Mouse (Mus musculus): ENCODE measurements around the gene Adcy10. TPM values are rescaled to one million over a fixed set of nuclear protein-coding genes. Genes with fewer than 3 reads are reported as not detected.

The Adcy10 gene
- total RNA-seq, 4 experiments from 2014 or later: 0.27 to 0.68 (median 0.41) TPM

DNA sequence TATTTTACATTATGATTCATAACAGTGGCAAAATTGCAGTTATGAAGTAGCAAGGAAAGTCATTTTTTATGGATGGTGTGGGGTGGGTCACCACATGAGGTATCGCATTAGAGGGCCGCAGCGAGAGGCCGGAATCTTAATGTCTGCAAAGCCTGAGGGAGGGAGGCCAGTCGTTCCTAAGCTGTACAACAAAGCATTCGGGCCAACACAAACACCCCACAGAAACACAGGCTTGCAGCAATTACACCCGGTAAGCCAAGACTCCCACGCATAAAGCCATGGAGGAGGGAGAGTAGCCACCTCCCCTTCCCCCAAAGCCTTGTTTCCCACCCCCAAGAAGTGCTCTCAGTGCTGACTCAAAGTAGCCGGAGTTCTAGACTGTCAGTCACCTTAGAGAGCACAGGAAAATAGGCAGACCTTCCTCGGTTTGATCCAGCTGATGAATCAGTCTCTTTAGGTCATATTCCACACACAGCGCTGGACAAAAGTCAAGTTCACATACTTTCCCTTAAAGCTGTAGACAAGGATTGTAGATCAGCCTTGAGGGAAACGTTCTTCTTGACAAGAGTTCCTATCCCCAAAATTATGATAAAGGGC is 51.2 kb downstream of the Adcy10 start:
- DNase-seq (ENCODE audit: low spot score in 2 of 2): no peak

DNA sequence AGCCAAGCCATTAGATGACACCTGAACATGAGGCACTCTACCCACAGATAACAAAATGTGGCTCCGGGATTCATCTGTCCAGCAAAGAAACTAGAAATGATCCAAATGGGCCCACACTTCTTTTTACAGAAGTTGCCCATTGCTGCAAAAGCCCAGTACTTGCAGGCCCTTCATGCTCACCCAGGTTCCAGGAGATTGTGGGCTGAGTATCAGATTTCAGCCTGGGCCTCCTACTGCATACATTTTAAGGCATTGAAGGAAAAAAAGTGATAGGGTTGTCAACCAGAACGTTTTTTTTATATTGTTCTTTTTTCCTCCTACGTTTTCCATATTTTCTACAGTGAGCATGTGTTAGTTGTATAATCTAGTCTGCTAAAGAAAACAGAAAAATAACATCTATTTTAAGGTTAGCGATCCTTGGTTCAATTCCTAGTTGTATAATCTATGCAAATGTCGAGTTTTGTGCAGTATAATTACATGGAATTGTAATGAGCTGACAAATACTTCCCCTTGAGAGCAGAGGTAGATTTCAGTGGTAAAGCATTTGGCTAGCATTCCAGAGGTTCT is 52.3 kb downstream of the Adcy10 start:
- peak in 1 of 2 experiments; percentile 55 for DNase-seq (ENCODE audit: low spot score in 2 of 2)

DNA sequence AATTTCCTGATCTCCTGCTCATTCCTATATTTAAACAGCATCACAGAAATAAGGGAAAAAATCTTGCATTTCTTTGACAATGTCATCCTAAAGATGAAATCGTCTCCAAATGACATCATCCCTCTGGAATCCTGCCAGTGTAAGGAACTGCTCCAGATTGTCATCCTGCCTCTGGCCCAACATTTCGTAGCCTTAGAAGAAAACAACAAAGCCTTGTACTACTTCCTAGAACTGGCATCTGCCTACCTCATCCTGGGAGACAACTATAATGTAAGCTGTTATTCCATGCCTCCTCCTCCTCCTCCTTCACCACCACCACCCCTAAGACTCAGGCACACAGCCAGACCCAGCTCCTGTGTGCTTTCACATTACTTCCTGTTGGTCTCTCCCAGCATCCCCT is 71.7 kb downstream of the Adcy10 start:
- DNase-seq (ENCODE audit: low spot score in 2 of 2): peak in 1 of 2 experiments; percentile 53

DNA sequence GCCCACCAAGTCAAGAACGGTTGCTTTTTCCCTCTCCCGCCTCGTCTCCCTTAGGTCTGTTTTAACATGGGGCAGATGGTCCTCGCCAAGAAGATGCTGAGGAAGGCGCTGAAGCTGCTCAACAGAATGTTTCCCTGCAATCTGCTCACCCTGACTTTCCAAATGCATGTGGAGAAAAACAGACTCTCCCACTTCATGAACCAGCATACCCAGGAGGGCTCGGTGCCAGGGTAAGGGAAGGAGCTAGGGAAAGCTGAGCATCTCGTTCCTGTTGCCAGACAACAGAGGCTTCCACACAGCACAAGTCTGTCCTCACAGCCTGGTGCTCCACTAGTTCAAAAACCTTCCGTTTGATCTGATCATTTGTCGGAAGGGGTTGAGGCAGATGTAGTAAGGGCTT is 74.1 kb downstream of the Adcy10 start:
- DNase-seq (ENCODE audit: low spot score in 2 of 2): peak; percentile 22 to 88

DNA sequence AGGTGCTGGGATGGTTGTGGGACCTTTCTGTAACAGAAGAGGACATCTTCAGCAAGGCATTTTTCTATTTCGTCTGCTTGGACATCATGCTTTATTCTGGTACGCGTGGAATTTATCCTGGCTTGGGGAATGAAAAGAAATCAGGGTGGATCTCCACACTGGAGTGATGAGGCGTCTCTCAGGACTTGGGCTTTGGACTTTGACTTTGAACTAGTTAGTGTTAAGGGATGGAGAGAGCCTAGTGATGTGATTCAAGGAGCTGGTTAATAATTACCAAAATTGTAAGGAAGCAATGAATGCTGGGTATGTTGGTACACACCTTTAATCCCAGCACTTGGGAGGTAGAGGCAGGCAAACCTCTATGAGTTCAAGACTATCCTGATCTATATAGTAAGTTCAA is 80.3 kb downstream of the Adcy10 start:
- no peak for DNase-seq (ENCODE audit: low spot score in 2 of 2)

DNA sequence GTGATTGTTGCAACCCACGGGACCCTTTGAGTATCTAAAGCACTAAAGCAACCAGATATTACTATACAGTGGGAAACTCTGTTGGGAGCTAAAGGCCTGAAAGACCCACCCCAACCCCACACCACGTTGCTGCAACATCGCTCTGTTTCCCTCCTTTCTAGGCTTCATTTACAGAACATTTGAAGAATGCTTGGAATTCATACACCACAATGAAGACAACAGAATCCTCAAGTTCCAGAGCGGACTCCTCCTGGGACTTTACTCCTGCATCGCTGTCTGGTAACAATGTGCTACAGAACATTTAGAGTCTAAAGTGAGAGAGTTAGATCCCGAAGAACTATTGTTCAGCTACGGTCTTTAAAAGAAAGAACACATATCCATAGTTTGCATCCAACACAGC is 82.5 kb downstream of the Adcy10 start:
- DNase-seq (ENCODE audit: low spot score in 2 of 2): no peak

DNA sequence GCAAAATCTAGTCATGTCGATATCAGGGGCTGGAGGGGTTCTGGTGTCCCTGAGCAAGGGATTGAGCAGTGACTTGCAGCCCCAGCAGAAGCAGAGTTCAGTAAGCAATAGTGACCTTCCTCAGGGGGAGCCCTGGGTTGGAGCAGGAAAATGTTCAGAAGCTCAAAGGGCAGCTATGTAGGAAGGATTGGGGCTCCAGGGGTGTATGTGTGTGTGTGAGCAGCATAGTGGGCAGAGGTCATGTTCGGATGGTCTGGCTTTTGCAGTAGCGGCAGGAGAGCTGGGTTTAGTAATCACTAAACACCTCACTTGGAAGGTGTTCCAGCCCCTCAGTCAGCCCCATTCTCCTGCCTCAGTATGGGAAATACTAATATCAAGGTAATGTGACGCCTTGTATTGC is 91.0 kb downstream of the Adcy10 start:
- no peak for DNase-seq (ENCODE audit: low spot score in 2 of 2)

DNA sequence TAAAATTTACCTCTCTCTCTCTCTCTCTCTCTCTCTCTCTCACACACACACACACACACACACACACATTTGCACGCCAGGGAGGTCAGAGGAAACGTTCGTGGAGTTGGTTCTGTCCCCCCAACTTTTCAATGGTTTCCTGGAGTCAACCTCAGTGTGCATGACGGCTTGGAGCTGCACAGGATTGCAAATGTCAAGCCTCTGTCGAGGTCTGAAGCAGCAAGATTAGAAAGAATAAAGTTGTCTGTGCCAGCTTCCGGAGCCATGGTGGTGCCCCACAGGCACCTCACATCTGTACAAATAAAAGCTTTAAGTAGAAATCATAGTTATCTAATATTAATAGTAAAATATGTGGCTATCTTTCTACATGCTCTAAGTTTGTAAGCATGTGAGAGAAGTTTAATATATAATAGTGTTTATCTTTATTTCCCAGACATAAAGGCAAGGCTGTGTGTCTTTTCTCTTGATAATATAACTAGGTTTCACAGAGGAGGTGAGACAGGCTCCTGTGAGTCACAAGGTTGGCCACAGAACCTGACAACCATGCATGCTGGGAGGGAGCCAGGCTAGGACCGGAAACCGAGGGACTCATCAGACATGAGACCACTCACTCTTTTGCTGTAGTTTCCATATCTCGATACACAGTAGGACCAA is 91.6 kb downstream of the Adcy10 start:
- DNase-seq (ENCODE audit: low spot score in 2 of 2): no peak

DNA sequence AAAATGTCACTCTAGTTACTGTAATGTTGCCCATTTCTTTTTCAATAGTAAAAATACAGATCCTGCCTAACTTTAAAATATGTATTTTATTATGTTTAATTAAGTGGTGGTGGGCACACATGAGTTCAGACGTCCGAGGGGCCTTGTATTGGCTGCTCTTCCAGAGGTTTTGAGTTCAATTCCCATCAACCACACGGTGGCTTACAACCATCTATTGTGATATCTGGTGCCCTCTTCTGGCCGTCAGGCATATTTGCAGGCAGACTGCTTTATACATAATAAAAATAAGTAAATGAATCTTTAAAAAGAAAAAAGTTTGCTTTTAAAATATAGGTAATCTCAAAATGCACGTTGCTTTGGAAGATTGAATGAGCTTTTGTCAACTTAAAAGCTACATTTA is 94.3 kb downstream of the Adcy10 start:
- no peak for DNase-seq (ENCODE audit: low spot score in 2 of 2)

DNA sequence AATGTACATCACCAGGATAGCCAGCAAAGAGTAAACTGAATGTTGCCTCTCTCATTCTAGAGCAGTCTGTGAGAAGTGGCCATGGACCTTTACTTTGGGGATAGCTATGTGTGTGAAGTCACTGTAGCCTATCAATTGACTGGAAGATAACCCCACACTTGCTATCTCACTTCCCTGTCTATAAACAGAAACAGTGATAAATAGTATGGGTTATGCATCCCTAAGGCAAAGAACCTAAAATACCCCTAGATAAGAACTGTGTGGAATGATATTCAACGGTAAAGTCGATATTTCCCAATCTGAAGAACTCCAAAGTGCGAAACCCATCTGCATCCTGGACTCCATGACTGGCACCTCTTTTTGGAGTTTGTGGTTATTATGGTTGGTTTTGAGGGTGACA is 96.3 kb downstream of the Adcy10 start:
- no peak for DNase-seq (ENCODE audit: low spot score in 2 of 2)

DNA sequence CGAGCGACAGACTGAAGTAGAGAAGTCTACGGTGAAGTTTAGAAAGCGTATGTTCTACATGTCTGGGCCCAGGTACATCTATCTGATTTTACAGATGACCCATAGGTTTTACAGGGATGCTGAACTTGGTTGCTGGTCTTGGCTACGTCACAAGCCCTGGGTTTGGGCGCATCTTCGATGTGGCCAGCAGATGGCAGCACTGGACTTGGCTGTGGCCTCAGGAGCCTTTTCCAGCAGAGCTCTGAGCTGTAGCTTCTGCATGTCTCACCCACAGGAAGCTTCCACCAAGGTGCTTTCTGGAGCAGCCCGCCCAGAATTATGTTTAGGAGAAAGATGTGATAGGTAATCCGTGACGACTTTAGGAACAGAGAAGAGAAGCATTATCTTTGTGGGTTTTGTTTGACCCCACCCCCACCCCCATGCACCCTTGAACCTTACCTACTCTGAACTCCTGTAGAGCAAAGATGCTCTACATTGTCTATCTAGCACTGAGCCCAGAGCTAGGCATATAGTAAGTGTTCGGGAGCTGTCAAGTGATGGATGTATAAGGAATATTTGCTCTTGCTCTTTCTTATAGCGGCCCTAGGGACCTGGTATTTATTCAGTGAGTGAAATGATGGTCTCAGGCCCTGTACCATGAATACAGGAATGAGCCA is 98.7 kb downstream of the Adcy10 start:
- peak; percentile 73 to 81 for DNase-seq (ENCODE audit: low spot score in 2 of 2)

DNA sequence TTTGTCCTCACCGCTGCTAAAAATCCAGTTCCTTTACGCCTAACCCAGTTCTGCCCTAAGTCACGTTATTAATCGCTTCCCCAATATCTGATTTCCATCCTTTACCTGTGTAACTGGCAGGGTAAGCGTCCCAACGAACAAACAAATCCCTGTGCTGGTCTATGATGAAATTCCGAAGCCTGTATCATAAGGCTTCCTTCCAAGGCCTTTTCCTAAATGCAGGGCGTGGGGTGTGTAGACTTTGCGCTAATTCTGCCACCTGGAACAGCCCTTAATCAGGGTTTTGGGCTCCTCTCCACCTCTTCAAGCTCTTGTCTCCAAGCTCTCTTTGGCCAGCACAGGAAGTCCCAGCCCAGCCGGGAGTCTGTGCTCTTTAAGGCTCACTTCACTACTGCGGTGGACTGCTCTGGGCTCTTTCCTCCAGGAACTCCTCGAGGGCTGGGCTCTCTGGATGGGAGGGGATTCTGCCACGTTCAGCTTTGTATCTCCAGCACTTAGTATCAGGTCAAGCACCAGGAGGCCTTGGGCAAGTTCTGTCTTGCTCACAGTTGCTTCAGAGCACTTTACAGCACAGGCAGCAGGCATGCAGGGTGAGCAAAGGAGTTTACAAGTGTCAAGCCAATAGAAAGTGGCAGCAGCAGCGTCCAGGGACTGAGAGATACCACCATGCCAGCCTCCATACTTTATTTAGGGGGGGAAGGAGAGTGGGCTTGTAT is 100.6 kb downstream of the Adcy10 start:
- no peak for DNase-seq (ENCODE audit: low spot score in 2 of 2)

DNA sequence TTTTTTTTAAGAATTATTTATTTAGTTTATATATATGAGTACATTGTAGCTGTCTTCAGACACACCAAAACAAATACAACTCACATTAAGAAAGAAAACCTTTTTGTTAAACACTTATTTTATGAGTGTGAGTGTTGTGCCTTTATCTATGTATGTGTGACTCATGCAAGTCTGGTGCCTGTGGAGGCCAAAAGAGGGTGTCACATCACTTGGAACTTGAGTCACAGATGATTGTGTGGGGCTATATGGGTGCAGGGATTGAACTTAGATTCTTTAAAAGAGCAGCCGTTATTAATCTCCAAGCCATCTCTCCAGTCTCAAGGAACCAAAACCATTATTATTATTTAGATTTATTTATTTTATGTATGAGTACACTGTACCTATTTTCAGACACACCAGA is 101.4 kb downstream of the Adcy10 start:
- DNase-seq (ENCODE audit: low spot score in 2 of 2): no peak

DNA sequence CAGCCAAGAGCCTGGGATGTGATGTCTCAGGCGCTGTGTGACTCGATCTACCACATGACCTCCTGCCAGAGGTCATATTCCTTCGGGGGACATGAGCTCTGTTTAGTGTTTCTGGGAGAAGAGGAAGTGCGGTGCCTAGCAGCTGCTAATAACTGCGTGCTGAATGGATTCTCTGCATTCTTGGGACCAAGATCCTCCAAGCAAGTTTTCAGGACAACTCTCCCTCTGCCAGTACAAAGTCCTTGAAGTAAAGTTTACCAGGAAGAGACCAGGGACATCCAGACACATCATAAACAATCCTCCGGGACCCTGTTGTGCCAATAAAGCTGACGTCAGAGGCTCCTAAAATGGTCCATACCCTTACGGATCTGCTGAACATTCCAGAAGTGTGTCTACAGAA is 102.9 kb downstream of the Adcy10 start:
- DNase-seq (ENCODE audit: low spot score in 2 of 2): no peak

DNA sequence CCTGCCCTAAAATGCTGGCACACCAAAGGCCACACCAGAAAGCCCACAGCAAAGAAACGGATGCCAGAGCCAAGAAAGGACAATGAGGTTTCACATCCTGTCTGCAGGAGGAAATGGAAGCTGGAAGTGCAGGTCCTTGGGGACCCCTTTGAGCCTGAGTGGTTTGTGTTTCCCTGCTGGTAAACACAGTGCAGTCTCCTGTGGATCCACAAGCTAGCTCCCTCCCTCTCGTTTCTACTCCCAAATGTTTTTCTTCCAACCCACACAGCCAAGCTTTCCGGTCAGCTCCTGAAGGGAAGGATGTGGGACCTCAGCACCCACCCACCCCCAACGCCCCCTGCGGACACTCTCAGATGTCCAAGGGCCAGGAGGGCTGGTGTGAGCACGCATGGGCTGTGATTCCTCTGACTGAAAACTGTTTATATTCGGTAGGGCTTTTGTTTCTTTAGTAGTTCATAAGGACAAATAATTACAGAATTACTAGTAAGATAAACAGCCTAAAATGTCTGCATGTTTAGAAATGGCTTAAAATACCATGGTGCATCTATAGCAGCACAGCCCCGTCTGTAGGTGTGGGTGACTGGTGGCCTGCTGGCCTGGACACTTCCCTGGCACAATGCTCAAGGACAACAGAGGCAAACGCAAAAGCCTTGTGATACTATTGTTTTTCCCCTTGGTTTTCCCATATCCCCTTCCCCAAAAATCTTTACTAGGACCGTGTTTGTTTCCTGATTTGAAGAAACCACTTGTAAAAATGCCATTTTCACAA is 104.5 kb downstream of the Adcy10 start:
- no peak for DNase-seq (ENCODE audit: low spot score in 2 of 2)

DNA sequence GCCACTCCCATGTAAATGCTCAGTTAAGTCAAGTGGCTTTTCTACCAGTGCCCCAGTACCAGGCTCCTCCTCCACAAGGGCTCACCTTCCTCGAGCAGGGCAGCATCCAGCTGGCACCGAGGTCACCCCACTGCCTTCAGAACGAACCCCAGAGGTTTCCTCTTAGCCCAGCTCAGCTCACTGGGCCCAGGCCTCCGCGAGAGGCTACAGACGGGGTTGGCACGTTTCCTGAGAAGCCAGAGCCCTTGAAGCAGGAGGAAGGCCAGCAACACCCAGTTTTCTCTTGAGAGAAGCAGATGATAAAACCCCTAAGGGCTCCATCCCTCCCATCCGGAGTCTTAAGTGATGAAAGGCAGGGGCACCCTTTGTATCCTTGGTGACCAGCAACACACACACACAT is 105.8 kb downstream of the Adcy10 start:
- DNase-seq (ENCODE audit: low spot score in 2 of 2): no peak

DNA sequence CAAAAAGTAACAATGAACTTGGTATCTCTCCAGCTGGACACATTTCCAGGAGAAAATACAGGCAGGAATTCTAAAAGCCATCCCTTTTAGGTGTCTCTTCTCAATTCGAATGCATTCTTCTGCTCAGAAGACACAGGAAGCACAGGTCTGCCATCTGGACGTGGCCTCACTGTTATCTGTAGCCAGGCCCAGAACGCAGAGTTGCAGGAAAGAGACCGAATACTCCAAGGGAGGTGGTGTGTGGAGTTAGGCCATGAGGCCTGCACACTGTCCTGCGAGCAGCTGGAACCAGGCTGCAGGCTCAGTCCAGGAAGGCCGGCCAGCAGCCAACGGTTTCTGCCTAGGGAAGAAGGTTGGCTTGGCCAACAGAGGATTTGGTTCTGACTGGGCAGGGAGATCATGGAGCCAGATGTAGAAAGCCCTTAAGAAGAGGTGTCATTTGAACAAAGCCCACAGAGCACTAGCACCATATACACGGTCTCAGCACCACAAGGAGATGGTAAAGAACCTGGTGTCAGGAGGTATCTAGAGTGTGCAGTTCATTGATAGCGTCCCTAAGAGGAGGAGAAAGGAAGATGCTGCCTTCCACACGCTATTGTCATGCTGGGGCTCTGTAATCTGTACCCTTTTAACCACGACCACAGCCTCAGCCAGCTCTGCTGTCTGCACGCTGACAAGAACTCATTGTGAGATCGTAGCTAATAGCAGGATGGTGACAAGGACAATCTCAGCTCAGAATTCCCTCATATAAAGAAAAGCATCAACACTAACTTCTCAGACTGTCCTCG is 107.5 kb downstream of the Adcy10 start:
- DNase-seq (ENCODE audit: low spot score in 2 of 2): no peak

DNA sequence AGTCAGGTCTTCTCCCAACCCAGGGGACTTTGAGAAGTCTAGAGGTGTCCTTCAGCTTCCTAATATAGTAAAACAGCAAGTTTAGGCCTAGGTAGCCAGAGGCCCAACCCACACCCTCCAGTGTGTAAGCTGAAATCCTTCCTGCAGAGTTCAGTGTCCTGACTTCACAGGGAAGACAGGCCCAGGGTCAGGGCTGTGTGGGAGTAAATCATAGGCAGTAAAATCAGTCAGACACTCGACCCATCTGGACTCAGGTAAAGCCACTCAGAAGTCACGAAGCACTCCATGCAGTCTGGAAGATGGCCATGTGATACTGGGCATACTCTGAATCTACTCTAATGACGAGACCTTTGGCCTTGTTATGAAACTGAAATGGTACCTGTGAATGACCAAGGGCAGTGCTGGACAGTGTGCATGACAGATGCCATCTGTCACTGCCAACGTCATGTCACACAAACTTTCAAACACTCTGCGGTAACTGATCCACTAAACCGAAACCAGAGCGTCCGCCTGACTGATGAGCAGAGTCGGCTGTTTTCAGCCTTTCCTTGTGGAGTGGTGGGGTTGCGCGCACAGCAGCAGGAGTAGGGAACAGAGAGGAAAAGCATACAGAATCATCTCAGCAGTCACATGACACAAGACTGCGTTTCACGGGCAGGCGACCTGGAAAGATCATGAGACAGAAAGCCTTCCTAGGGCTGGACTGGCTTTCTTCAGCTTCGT is 109.9 kb downstream of the Adcy10 start:
- DNase-seq (ENCODE audit: low spot score in 2 of 2): no peak

DNA sequence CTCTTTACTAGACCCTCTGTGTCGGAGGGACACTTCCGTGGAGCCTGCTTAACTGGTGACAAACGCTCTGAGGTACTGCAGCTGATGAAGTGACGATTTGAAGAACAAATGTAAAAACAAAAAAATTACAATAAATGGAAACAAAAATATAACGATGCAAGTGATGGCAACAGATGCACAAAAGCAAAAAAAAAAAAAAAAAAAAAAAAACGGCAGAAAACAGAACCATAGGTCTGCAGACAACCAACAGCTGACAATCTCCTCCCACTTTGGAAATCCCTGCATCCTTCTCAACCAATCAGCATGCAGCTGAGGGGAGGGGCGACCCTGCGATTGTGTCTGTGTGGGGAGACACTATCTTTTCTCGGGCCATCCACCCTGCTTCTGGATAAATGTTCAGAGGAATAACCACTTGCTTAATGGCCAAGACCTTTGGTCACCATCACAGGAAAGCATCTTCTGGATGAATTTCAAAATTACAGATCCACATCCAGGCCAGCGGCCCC is 116.8 kb downstream of the Adcy10 start:
- DNase-seq (ENCODE audit: low spot score in 2 of 2): no peak

DNA sequence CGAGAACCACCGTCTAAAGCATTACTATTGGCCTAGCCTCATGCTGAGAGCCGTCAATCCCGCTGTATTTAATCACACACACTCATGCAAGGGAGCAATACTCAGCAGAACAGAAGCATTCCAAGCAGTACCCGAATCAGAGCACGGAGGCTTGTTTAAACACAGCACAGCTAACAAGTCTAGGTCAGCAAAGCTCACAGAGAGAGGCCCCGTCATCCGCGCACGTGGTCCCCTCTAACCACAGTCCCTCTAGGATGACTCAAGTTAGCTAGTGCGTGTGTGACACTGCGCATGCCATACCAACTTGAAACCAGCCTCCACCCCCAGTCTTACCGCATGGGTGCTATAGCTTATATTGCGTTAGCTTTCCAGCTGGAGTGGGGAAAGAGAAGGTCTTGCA is 118.2 kb downstream of the Adcy10 start:
- no peak for DNase-seq (ENCODE audit: low spot score in 2 of 2)
